Mouse (Mus musculus) left cerebral cortex, postnatal 4 days (tissue): ENCODE measurements at regions not wholly inside any gene's neighbourhood (a gene's known extent, or its start where the extent isn't known, plus 50 kb on each side); places are given as distances from the start of the nearest gene placed in this dataset.

Experiments
- DNase-seq: peaks from one replicate; pipeline ENCODE4 v3.0.0-alpha.2; 2022
- intact Hi-C: fragments of 180-260 bp; cut with DNase I; formaldehyde crosslinking; loops from one replicate; pipeline ENCODE4 v1.15.1; 2025

DNA sequence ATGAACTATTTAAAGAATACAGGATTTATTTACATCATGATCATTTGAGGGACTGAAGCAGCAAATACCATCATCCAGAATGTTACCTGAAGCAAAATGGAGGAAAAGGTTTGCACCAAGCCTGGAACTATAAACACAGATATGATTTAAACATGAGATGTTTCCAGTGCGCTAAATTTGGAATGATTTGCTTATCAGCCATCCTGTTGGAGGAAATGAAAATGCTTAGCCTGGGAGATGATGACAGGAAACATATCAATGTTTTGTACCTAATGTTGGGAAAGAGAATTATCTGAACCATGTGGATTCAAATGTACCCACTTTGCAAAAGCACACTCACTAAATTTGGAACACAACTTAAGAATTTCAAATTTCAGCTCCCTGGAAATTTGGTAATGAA lies 149.3 kb downstream of the Adgra3 start:
- DNase-seq: no peak
- intact Hi-C loops: no loop called here

DNA sequence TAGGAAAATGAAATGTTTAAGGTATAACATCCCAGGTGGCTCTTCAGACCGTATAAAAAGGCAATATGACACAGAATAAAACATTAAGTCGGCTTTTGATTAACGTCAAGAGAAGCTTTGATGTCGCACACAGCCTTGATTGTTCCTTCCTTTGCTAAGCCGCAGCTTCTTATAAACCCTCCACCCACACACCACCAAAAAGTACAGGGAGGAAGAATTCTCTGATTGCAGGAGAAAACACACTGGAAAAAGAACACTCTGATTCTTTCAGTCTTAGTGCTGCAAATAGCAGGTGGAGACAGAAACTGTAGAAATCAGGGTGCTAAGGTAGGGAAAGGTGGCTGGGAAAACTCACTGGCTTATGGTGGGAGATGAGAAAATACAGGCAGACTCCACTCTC lies 162.7 kb downstream of the Adgra3 start:
- DNase-seq: no peak

DNA sequence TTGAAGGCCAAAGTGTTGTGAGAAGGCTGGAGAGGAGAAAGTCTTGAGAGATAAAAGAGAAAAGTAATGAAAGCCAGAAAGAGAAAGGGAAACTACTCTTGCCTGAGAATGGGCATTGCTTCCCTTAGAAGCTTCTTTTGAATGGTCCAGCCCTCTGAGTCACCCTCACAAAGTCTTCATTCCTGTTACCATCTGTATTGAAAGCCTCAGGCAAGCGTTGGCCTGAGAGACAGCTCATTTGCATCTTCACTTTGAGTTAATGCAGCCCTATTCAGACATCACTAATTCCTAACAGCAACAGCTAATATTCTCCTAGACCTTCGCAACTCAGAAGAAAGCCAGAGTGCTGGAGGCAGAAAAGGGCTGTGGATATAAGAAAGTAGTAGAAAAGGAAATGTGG lies 178.4 kb downstream of the Adgra3 start:
- no peak for DNase-seq
- intact Hi-C loops: no loop called here

More for the DNA sequence above, 162.7 kb downstream of the Adgra3 start:
- intact Hi-C loops: no loop called here

DNA sequence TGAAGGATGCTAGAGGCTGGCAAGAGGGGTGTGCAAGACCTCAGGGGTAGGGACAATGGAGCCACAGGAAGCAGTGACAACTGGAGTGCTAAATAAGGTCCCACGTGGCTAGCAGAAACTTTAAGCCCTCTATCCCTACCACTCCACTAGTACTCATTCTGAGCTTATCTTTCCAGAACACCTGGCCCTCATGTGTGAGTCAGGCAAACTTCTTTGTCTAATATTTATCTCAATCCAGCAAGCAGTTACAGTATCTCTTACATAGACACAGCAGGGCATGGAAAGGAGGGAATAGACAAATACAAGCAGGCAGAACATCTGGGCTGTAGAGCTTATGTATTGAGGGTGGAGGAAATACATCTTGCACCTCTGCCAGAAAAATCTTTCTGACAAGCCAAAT lies 182.6 kb downstream of the Adgra3 start:
- intact Hi-C loops: no loop called here
- DNase-seq: no peak

DNA sequence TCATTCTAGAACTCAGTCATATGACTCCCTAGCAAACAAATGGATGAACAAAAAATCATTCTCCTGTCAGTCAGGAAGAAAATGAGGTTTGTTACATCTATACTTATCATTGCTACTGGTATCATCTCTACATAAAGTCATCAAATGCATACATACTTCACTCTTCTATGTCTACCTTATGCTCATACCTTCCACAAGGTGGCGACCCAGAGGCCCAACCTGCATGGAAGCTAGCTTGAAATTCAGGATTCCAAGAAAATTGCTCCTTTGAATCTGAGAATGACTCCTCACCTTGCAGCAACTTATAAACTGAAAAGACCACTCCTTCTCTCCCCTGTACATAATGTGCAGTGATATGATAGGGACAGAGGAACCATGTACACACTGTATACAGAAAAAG lies 201.6 kb downstream of the Adgra3 start:
- intact Hi-C loops: no loop called here
- peak; percentile 7 for DNase-seq

DNA sequence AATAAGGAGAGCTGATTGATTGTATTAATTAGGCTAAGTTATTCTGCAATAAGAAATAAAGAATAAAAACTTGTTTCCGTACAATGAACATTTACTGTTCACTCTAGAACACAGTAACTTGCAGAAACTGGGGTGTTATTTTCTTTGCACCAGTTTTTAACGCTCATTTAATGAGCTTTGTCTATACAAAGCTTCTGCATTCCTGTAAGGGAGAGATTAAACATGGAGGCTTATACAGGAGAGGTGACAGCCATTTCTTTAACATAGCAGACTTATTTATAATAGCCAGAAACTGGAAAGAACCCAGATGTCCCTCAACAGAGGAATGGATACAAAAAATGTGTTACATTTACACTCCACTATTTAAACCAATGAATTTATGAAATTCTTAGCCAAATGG lies 202.8 kb downstream of the Adgra3 start:
- no peak for DNase-seq
- intact Hi-C loops: no loop called here

DNA sequence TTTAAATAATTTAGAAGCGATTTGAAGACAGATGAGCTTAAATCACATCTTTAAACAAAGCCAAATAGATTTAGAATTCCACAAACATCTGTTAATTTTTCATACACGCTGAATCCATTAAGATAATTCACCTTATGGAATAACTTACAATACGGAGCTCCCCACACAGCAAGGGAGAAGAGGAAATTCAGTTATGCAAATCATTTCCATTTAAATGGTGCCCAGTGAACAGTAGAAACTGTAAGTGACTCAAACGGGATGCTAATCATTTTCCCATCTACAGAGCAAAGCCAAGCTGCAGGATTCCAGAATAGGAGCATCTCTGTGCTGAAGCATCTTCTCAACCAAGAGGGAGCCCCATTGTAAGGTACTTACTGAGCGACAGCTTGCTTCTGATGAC lies 210.1 kb downstream of the Adgra3 start:
- DNase-seq: no peak
- intact Hi-C loops: no loop called here

DNA sequence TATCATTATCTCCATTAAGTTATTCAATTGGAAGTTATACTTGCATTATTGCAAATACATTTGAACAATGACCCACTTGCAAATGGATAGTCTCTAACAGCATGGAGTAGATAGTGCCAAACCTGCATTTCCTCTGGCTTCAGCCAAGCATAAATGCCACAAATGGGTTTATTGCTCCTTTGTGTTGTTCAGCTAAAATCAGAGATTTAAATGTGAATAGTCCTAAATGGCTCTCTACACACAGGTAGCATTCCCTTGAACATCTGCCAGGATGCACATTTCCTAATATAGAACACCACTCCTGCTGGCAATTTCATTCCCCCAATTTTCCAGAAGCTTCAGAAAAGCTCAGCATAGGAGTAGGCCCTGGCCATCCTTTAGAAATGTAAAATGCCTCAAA lies 210.6 kb downstream of the Adgra3 start:
- intact Hi-C loops: no loop called here

DNA sequence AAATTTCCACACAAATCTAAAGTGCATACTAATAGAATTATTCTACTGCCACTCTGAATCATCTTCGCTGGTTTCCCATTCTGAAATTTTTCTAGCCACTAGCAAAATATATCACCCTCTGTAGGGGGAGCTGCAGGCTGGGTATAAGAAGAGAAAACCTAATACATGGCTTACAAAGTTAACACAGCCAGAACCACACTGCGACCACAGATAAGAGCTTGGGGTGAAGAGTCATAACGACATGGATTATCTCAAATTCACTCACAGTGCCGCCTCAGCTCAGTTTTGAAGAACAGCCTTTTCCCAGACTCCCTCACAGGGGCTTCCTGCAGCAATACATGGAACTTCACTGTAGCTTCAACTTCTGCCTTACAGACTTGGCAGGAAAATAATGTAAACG lies 240.0 kb downstream of the Adgra3 start:
- DNase-seq: no peak
- intact Hi-C loops: no loop called here

More for the DNA sequence above, 210.6 kb downstream of the Adgra3 start:
- no peak for DNase-seq

DNA sequence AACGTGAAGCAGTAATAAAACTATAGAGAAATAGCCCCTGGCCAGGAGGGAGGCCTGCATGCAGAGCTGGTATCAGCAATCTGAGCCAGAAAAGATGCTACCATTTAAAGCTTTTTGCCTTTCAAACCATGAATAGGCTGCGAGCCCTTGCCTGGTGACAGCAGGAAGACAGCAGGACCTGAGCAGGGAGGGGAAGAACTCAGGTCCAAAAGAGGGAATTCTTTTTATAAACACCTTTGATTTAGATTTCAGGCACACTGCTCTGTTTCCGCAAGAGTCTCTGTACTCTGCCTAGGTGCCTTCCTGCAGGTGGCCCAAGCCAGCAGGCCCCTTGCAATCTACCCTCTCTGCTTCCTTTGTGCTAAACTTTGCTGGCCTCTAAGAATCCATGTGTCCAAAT lies 242.1 kb downstream of the Adgra3 start:
- intact Hi-C loops: no loop called here
- DNase-seq: no peak

DNA sequence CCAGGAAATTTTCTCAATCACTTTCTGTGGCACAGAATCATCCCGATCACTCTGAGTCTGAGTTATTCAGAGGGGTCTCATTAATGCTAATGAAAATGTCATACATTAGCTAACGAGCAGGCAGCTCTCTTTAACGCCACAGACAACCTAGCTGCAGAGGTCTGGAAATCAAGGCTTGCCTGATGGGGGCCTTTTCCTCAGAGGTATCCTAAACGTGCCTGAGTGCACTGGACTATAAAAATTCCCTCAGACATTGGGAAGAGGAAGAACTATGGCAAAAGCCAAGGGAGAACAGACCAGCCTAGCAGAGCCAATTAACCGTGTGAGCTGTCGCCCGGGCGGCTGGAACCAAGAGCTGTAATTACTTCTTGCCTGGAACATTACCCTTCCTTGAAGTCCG lies 245.5 kb downstream of the Adgra3 start:
- no peak for DNase-seq
- intact Hi-C loops: no loop called here

DNA sequence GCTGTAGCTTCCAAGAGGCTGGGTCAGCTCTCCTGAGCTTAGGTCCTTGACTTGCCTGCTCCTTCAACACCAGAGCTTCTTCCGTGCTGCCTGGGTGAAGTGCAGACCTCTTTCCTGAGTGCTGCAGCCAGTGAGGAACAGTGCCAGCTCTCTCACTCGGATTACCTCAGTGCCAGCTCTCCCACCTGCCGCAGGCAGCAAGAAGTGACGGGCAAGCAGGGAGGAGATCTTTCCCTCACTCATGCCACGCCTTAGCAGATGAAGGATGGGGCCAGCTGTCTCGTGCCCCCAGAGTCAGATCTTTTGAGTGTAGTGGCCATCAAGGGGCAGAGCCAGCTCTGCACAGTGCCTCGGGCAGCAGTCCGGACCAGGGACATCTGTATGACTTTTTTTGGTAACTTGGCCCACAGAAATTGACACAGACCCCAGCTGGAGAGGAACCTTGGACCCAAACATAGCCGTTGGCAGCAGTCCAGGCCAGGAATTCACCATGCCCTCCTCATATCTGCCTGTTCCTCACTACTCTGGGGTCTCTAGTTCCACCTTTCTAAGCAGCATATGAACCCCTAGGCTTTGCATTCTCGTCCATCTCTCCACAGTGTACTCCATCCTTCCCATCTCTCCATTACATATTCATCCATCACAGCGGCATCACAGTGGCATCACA lies 263.9 kb upstream of the Kcnip4 start:
- DNase-seq: peak; percentile 53
- intact Hi-C loops: no loop called here

DNA sequence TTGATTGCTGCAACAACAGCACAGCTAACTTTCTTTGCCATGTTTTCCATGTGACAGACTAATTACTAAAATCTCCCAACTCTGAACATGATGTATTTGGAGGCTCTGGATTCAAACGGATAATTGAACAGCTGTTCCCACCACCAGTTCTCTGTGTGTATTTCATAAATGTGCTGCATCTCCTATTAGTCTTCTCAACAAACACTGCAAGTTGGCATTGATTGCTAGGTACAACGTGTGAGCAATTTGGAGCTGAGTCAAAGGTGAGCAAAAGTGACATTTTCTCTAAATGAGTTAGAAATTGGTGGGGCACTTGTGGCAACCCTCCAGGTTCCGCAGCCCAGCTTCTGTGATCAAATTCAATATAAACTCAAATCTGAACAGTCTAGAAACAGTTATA lies 259.0 kb upstream of the Kcnip4 start:
- DNase-seq: peak; percentile 13
- intact Hi-C loops: no loop called here

DNA sequence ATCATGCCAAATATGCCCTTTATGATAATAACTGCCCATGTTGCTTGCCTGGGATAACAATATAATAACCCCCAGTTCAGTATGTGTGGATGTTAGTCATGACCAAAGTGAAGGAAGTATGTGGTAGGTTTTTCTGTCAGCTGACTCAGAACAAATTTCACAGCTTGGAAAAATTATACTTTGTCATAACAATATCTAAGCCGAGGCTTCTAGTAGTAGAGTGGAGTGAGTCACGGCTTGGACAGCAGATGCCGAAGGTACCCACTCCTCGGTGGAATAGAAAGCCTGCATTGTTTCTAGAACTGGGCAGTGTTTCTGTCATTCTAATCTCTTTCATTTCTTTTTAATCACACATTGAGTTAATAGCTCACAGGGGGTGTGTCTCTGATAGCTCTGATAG lies 236.3 kb upstream of the Kcnip4 start:
- intact Hi-C loops: no loop called here
- DNase-seq: no peak

DNA sequence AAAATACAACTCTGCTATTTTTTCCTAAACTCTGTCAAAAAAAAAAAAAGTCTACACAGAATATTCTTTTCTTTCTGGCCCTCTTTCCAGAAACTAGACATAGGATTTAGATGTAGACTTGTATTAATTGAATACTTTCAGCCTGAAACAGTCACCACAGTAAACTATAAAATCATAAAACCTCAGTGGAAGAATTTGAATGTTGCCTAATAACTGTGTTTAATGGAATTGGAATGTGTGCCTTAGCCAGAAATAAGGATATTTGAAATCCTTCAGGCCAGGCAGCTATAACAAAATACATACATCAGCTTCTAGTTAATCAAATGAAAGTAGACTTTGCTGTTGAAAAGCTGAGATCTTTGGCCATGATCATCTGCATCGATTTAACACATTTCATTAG lies 230.8 kb upstream of the Kcnip4 start:
- intact Hi-C loops: no loop called here
- no peak for DNase-seq

DNA sequence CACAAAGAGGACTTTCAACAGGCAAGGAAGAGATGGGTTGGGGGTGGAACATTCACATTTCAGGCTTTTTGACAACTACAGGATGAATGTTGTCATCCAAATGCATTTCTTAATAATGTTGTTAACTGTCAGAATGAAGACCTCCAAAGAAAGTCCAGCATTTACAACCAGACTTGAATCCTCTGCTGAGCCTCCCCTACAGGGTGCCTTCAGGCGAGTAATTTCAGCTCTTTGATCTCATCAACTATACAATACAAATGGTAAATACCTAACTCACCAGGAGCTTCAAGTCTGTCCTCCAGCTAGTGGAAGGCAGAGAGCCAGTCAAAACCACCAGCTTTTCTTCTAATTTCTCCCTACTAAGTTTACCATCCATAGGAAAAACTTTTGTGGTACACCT lies 187.9 kb upstream of the Kcnip4 start:
- intact Hi-C loops: no loop called here
- no peak for DNase-seq

DNA sequence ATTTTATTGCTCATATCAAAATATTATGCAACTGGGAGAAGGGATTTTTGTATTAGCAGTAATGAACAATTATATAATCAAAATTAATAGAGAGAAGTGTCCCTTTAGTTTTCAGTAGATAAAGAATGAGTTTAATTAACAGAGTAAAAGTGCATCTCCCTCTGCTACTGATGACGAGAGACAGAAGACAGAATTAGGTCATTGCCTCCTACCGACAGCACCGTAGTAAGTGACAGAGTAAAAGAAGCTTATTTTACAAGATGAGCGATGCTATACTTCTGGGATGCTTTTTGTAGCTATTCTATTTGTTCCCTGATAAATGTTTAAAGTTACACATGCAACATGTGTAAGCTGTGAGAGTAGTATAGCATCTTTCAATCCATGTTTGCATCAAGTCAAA lies 157.4 kb upstream of the Kcnip4 start:
- DNase-seq: no peak
- intact Hi-C loops: no loop called here

DNA sequence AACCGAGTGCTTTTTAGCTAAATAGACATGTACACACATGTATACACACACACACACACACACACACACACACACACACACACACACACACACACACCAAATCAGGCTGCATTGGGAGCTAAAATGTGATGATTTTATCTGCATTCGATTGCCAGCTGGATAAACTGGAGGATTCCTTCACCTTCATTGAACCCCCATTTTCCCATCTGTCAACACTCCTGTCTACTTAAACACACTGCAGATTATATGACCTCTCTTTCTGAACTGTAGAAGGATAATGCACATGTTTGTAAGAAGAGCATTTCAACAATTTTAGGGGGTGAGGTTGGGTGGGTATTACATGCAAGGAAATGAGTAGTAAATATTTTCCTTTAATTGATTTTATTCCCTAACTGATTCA lies 156.8 kb upstream of the Kcnip4 start:
- no peak for DNase-seq
- intact Hi-C loops: no loop called here

DNA sequence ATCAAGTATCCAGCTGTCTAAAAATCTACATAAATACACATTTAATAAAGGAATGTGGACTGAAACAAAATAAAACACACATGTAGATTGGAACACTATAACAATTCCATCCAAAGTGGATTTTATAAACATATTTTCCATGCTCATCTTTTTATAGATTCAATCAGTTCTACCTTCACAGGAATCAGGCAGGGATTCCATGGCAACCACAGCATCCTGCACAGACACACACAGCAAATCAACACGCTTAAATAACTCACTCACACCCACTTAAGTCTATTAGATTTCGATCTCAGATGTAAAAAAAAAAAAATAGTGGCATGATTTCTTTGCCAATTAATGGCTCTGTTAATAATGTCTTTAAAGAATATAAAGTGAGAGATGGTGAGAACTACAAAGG lies 151.2 kb upstream of the Kcnip4 start:
- intact Hi-C loops: no loop called here
- DNase-seq: no peak

DNA sequence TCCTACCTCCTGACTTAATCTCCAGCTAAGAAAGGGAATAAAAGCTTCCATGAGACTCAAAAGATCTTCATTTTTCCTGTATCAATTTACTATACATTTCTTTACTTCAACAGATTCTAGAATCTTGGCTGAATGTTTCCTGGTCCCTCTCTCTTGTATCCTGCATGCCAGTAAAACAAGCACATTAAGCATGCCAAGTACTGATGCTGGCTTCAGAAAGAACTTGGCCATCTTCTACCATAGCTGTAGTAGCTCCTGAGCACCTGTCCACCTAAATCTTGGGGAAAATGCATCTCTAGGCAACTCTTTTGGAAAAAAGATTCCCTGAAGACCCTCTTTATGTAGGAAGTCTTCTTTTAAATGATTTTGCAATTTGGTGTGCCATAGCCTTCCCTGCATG lies 140.5 kb upstream of the Kcnip4 start:
- DNase-seq: no peak
- intact Hi-C loops: no loop called here

DNA sequence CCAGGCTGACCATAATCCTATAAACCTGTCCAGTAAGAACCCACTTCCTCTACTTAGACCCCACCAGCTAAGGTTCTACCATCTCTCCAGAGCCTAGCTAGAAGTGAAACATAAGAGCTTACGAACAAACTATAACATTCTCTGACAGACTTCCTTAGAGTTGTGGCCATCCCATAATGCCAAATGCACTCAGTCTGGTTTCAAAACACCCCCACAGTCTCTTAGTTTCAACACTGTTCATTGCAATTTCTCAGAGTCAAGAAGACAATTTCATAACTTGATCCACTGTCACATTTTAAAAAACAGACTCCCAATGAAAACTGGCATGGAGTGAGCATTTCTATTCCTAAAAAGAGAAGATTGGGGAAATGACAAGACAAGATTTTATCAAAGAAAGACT lies 139.2 kb upstream of the Kcnip4 start:
- no peak for DNase-seq
- intact Hi-C loops: no loop called here

DNA sequence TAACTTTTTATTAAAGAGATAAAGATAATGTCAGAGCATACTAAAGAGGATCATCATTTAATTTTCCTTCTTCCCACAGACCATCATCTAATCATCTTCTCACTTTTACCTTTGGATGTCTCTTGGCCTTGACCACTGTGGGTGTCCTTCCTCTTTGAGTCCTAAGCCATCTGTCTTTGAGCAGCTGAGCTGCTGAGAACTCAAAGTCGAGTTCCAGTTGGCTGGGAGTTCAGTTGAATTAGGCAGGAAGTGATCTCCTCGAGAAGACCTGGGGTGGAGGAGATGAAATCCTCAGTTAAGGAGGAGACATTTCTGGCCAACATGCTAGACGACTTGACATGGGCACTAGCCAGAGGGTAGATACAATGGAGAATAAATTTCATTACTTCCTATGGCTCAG lies 137.4 kb upstream of the Kcnip4 start:
- intact Hi-C loops: no loop called here
- DNase-seq: no peak

DNA sequence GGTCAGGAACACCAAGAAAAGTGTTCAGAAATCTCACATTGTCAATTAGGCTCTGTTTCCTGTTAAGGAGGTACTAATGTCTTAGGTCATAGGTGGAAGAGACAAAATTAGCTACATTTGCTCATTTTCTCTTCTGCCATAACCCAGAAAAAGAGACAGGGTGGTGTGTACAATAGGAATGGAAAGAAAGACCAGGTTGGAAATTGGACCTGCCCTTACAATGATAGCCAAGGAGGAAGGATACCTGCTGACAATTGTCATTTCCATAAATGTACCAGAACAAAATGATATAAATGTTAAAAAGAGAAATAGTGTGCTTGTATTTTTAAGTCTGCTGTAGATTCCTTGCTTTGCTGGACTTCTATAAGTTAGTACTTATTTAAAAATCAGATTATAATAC lies 135.9 kb upstream of the Kcnip4 start:
- no peak for DNase-seq
- intact Hi-C loops: no loop called here

DNA sequence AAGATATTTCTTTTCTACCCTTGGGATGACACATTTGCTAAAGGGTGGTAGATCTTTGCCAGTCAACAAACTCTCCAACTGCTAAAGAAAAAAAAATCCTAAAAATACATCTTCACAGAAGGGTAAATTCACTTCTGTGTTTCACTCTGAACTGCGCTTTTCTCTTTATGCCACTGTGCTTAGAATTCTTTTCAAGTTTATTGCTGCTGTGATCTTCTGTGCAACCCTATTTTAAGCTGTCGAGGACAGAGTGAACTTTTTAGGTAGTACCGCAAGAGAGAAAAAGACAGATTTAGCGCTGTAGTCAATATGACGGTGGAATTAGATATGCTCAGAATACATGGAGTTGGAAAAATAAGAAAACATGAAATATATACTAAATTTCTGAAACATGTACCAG lies 126.2 kb upstream of the Kcnip4 start:
- intact Hi-C loops: no loop called here
- DNase-seq: no peak
